Mouse (Mus musculus): ENCODE measurements around the gene Hoxc12.
A peak's percentile ranks its signal among the peaks of the same experiment; 100 is the strongest.

The Hoxc12 gene

GRCm38 (mm10) chr15:102980912-102981311, 44.4 kb downstream of the Hoxc12 start:
- DNase-seq (ENCODE audit: low spot score in 2 of 2): no peak

- DNase-seq (ENCODE audit: low spot score in 2 of 2): no peak
These were observed 45.1 kb downstream of the Hoxc12 start for GRCm38 (mm10) chr15:102981379-102982288.

GRCm38 (mm10) chr15:102983716-102984115, 47.2 kb downstream of the Hoxc12 start:
- no peak for DNase-seq (ENCODE audit: low spot score in 2 of 2)

GRCm38 (mm10) chr15:102984521-102984920, 48.0 kb downstream of the Hoxc12 start:
- DNase-seq (ENCODE audit: low spot score in 2 of 2): no peak

GRCm38 (mm10) chr15:102984925-102985324, 48.4 kb downstream of the Hoxc12 start:
- DNase-seq (ENCODE audit: low spot score in 2 of 2): no peak

- peak; percentile 70 to 90 for DNase-seq (ENCODE audit: low spot score in 2 of 2)
These were observed 50.7 kb downstream of the Hoxc12 start for GRCm38 (mm10) chr15:102987124-102987833.

- no peak for DNase-seq (ENCODE audit: low spot score in 2 of 2)
These were observed 51.5 kb downstream of the Hoxc12 start for GRCm38 (mm10) chr15:102988078-102988477.
